Mouse (Mus musculus): ENCODE data around the gene Sorcs3. TPM values are rescaled to one million over a fixed set of nuclear protein-coding genes. Genes with fewer than 3 reads are reported as not detected.

Sorcs3 gene
- polyA plus RNA-seq, 1 experiment from 2014 or later = 9.3 TPM

GRCm38 (mm10) chr19:48418356-48418755 lies 212.5 kb downstream of the Sorcs3 start:
- 79% methylated on average over 3 of the region's 3 CpGs for WGBS
- no peaks in the 10 kb centered on the region for H3K9me3 ChIP-seq
- H3K4me1 ChIP-seq = no peaks in the 10 kb centered on the region
- no peak overlapping the region for H3K4me3 ChIP-seq
- H3K4me2 ChIP-seq (replicated peaks) = no peak overlapping the region
- H3K36me3 ChIP-seq = no peaks in the 10 kb centered on the region
- H3K27ac ChIP-seq = no peak overlapping the region
- ATAC-seq (ENCODE audit: low FRiP score, low read depth) = no peak
- H3K27me3 ChIP-seq (replicated peaks) = no peaks in the 10 kb centered on the region
- H3K9ac ChIP-seq = no peak overlapping the region

- WGBS = 88% methylated on average over 4 of the region's 4 CpGs
- no peak for ATAC-seq (ENCODE audit: low FRiP score, low read depth)
- Histone ChIP-seq H3K36me3 (no peaks in the 10 kb centered on the region), H3K4me2 (replicated peaks) (no peak overlapping the region), H3K9ac (no peak overlapping the region), H3K4me3 (no peak overlapping the region), H3K27me3 (replicated peaks) (no peaks in the 10 kb centered on the region), H3K9me3 (no peaks in the 10 kb centered on the region), H3K27ac (no peak overlapping the region), H3K4me1 (no peaks in the 10 kb centered on the region)
Measured at GRCm38 (mm10) chr19:48429263-48429662, 223.4 kb downstream of the Sorcs3 start.

- H3K9me3 ChIP-seq = no peaks in the 10 kb centered on the region
- no peaks in the 10 kb centered on the region for H3K36me3 ChIP-seq
- no peak overlapping the region for H3K9ac ChIP-seq
- no peak overlapping the region for H3K4me2 ChIP-seq (replicated peaks)
- 29% methylated on average over 2 of the region's 2 CpGs for WGBS
- H3K27ac ChIP-seq = no peak overlapping the region
- H3K4me3 ChIP-seq = no peak overlapping the region
- no peak for ATAC-seq (ENCODE audit: low FRiP score, low read depth)
- no peaks in the 10 kb centered on the region for H3K27me3 ChIP-seq (replicated peaks)
- H3K4me1 ChIP-seq = no peaks in the 10 kb centered on the region
Measured at GRCm38 (mm10) chr19:48429755-48430154, 223.9 kb downstream of the Sorcs3 start.

- ATAC-seq (ENCODE audit: low FRiP score, low read depth) = no peak
- Histone ChIP-seq H3K27ac (no peak overlapping the region), H3K9ac (no peak overlapping the region), H3K4me1 (no peaks in the 10 kb centered on the region), H3K27me3 (replicated peaks) (no peaks in the 10 kb centered on the region), H3K36me3 (no peaks in the 10 kb centered on the region), H3K9me3 (no peaks in the 10 kb centered on the region), H3K4me3 (no peak overlapping the region), H3K4me2 (replicated peaks) (no peak overlapping the region)
- WGBS = 93% methylated on average over 5 of the region's 5 CpGs
Measured at GRCm38 (mm10) chr19:48430328-48430727, 224.5 kb downstream of the Sorcs3 start.

- Histone ChIP-seq H3K4me1 (no peaks in the 10 kb centered on the region), H3K9me3 (no peaks in the 10 kb centered on the region), H3K4me2 (replicated peaks) (no peak overlapping the region), H3K27me3 (replicated peaks) (no peaks in the 10 kb centered on the region), H3K27ac (no peak overlapping the region), H3K9ac (no peak overlapping the region), H3K36me3 (no peaks in the 10 kb centered on the region), H3K4me3 (no peak overlapping the region)
- WGBS = 90% methylated on average over 1 of the region's 1 CpGs
- no peak for ATAC-seq (ENCODE audit: low FRiP score, low read depth)
Measured at GRCm38 (mm10) chr19:48438450-48438849, 232.6 kb downstream of the Sorcs3 start.

- ATAC-seq (ENCODE audit: low FRiP score, low read depth) = no peak
- no peaks in the 10 kb centered on the region for H3K27me3 ChIP-seq (replicated peaks)
- no peaks in the 10 kb centered on the region for H3K36me3 ChIP-seq
- H3K4me3 ChIP-seq = no peak overlapping the region
- no peak overlapping the region for H3K27ac ChIP-seq
- H3K4me2 ChIP-seq (replicated peaks) = no peak overlapping the region
- H3K9me3 ChIP-seq = no peaks in the 10 kb centered on the region
- WGBS = 95% methylated on average over 5 of the region's 5 CpGs
- no peaks in the 10 kb centered on the region for H3K4me1 ChIP-seq
- H3K9ac ChIP-seq = no peak overlapping the region
Measured at GRCm38 (mm10) chr19:48461141-48461540, 255.3 kb downstream of the Sorcs3 start.

GRCm38 (mm10) chr19:48462426-48462825 lies 256.6 kb downstream of the Sorcs3 start:
- ATAC-seq (ENCODE audit: low FRiP score, low read depth) = no peak
- no peak overlapping the region for H3K4me3 ChIP-seq
- no peaks in the 10 kb centered on the region for H3K9me3 ChIP-seq
- no peaks in the 10 kb centered on the region for H3K36me3 ChIP-seq
- no peaks in the 10 kb centered on the region for H3K27me3 ChIP-seq (replicated peaks)
- no peak overlapping the region for H3K4me2 ChIP-seq (replicated peaks)
- WGBS = 89% methylated on average over 3 of the region's 3 CpGs
- H3K9ac ChIP-seq = no peak overlapping the region
- no peak overlapping the region for H3K27ac ChIP-seq
- H3K4me1 ChIP-seq = no peaks in the 10 kb centered on the region

- Histone ChIP-seq H3K4me3 (no peak overlapping the region), H3K9me3 (no peaks in the 10 kb centered on the region), H3K27ac (no peak overlapping the region), H3K27me3 (replicated peaks) (no peaks in the 10 kb centered on the region), H3K4me2 (replicated peaks) (no peak overlapping the region), H3K9ac (no peak overlapping the region), H3K36me3 (no peaks in the 10 kb centered on the region), H3K4me1 (no peaks in the 10 kb centered on the region)
- 80% methylated on average over 3 of the region's 3 CpGs for WGBS
- ATAC-seq (ENCODE audit: low FRiP score, low read depth) = no peak
Measured at GRCm38 (mm10) chr19:48463494-48463893, 257.7 kb downstream of the Sorcs3 start.

GRCm38 (mm10) chr19:48467471-48467870 lies 261.6 kb downstream of the Sorcs3 start:
- ATAC-seq (ENCODE audit: low FRiP score, low read depth) = no peak
- Histone ChIP-seq H3K9ac (no peak overlapping the region), H3K4me3 (no peak overlapping the region), H3K4me1 (no peaks in the 10 kb centered on the region), H3K4me2 (replicated peaks) (no peak overlapping the region), H3K36me3 (no peaks in the 10 kb centered on the region), H3K9me3 (no peaks in the 10 kb centered on the region), H3K27me3 (replicated peaks) (no peaks in the 10 kb centered on the region), H3K27ac (no peak overlapping the region)
- 77% methylated on average over 4 of the region's 4 CpGs for WGBS

- WGBS = 89% methylated on average over 4 of the region's 4 CpGs
- Histone ChIP-seq H3K4me3 (no peak overlapping the region), H3K4me2 (replicated peaks) (no peak overlapping the region), H3K9ac (no peak overlapping the region), H3K4me1 (no peaks in the 10 kb centered on the region), H3K27ac (no peak overlapping the region), H3K36me3 (no peaks in the 10 kb centered on the region), H3K27me3 (replicated peaks) (no peaks in the 10 kb centered on the region), H3K9me3 (no peaks in the 10 kb centered on the region)
- no peak for ATAC-seq (ENCODE audit: low FRiP score, low read depth)
Measured at GRCm38 (mm10) chr19:48469791-48470410, 264.1 kb downstream of the Sorcs3 start.

- no peaks in the 10 kb centered on the region for H3K9me3 ChIP-seq
- no peaks in the 10 kb centered on the region for H3K27me3 ChIP-seq (replicated peaks)
- no peak overlapping the region for H3K4me3 ChIP-seq
- H3K4me1 ChIP-seq = no peaks in the 10 kb centered on the region
- no peak overlapping the region for H3K9ac ChIP-seq
- H3K36me3 ChIP-seq = no peaks in the 10 kb centered on the region
- 63% methylated on average over 5 of the region's 5 CpGs for WGBS
- no peak overlapping the region for H3K4me2 ChIP-seq (replicated peaks)
- H3K27ac ChIP-seq = no peak overlapping the region
- no peak for ATAC-seq (ENCODE audit: low FRiP score, low read depth)
Measured at GRCm38 (mm10) chr19:48471927-48472326, 266.1 kb downstream of the Sorcs3 start.

GRCm38 (mm10) chr19:48475784-48476410 lies 270.1 kb downstream of the Sorcs3 start:
- H3K27me3 ChIP-seq (replicated peaks) = no peaks in the 10 kb centered on the region
- H3K4me1 ChIP-seq = no peaks in the 10 kb centered on the region
- no peak overlapping the region for H3K4me2 ChIP-seq (replicated peaks)
- no peak for ATAC-seq (ENCODE audit: low FRiP score, low read depth)
- WGBS = 88% methylated on average over 6 of the region's 6 CpGs
- no peak overlapping the region for H3K27ac ChIP-seq
- H3K9ac ChIP-seq = no peak overlapping the region
- H3K4me3 ChIP-seq = no peak overlapping the region
- no peaks in the 10 kb centered on the region for H3K9me3 ChIP-seq
- no peaks in the 10 kb centered on the region for H3K36me3 ChIP-seq

- Histone ChIP-seq H3K36me3 (no peaks in the 10 kb centered on the region), H3K4me2 (replicated peaks) (no peak overlapping the region), H3K27me3 (replicated peaks) (no peaks in the 10 kb centered on the region), H3K4me3 (no peak overlapping the region), H3K9ac (no peak overlapping the region), H3K4me1 (no peaks in the 10 kb centered on the region), H3K27ac (no peak overlapping the region), H3K9me3 (no peaks in the 10 kb centered on the region)
- 74% methylated on average over 2 of the region's 2 CpGs for WGBS
- ATAC-seq (ENCODE audit: low FRiP score, low read depth) = no peak
Measured at GRCm38 (mm10) chr19:48478864-48479263, 273.0 kb downstream of the Sorcs3 start.

All from neural tube, embryonic 12.5 days (tissue).